Mouse (Mus musculus) midbrain, postnatal 0 days (tissue): ENCODE measurements around the gene Gnai2. TPM values are rescaled to one million over a fixed set of nuclear protein-coding genes. Genes with fewer than 3 reads are reported as not detected.
A peak's percentile ranks its signal among the peaks of the same experiment; 100 is the strongest.

ENCODE experiments used
- ATAC-seq: fragments of 200-750 bp; cut with Nextera tagmentation; 2 replicates; pipeline ENCODE4 v1.8.0; 2017; ENCODE audit warnings: moderate number of reproducible peaks, mild to moderate bottlenecking, moderate TSS enrichment, moderate library complexity; ENCODE audit not compliant: low FRiP score
- DNase-seq: peaks from one replicate; pipeline ENCODE4 v3.0.0-alpha.2; 2015; ENCODE audit warnings: low spot score
- H3K27ac ChIP-seq: fragments of 300-500 bp; sonication (generic); 2 replicates; pipeline ENCODE4 v1.5.1; 2014; ENCODE audit warnings: low read depth, mild to moderate bottlenecking, low read length, mixed read lengths
- H3K27me3 ChIP-seq: fragments of 300-500 bp; sonication (generic); 2 replicates; pipeline ENCODE4 v1.6.1; 2014; ENCODE audit warnings: low read length, control low read depth, mixed read lengths; ENCODE audit not compliant: insufficient read depth
- H3K36me3 ChIP-seq: fragments of 300-500 bp; sonication (generic); 2 replicates; pipeline ENCODE4 v1.6.1; 2014; ENCODE audit warnings: low read length, control low read depth, mixed read lengths; ENCODE audit not compliant: insufficient read depth
- H3K4me1 ChIP-seq: fragments of 300-500 bp; sonication (generic); 2 replicates; pipeline ENCODE4 v1.6.1; 2014; ENCODE audit warnings: mild to moderate bottlenecking, control low read depth, antibody characterized with exemption, low read length, mixed read lengths; ENCODE audit not compliant: insufficient read depth
- H3K4me2 ChIP-seq: fragments of 300-500 bp; sonication (generic); 2 replicates; pipeline ENCODE4 v1.6.1; 2014; ENCODE audit warnings: low read depth, mild to moderate bottlenecking, low read length, mixed read lengths; ENCODE audit not compliant: poor library complexity, severe bottlenecking
- H3K4me3 ChIP-seq: fragments of 300-500 bp; sonication (generic); 2 replicates; pipeline ENCODE4 v1.5.1; 2014; ENCODE audit warnings: low read depth, mild to moderate bottlenecking, low read length, moderate library complexity
- H3K9ac ChIP-seq: fragments of 300-500 bp; sonication (generic); replicated peaks from 2 replicates; pipeline ENCODE4 v1.6.1; 2014; ENCODE audit warnings: mild to moderate bottlenecking, low read length, moderate library complexity, mixed read lengths; ENCODE audit not compliant: poor library complexity, severe bottlenecking
- H3K9me3 ChIP-seq: fragments of 300-500 bp; sonication (generic); 2 replicates; pipeline ENCODE4 v1.6.1; 2016; ENCODE audit warnings: low read length, control low read depth
- CTCF ChIP-seq: IDR thresholded peaks from 2 replicates; pipeline ENCODE4 v1.5.1; 2016; ENCODE audit warnings: antibody characterized with exemption, mild to moderate bottlenecking
- WGBS: fragments of 180-500 bp; shearing (Covaris S2); extraction: QIAGEN DNeasy Blood & Tissue Kit; methylation state at CpG from one replicate; pipeline ENCODE4 v1.1.7; 2014; 5-methylcytosine and 5-hydroxymethylcytosine counted together
- polyA plus RNA-seq: library from polyadenylated mRNA; unstranded; fragments of >200 nt; fragmentation: Nextera tagmentation; extraction: Ambion mirVana; gene quantifications from 2 replicates; pipeline ENCODE4 v1.2.1, GENCODE M21; 2015
- total RNA-seq: library from RNA; depleted of rRNA; stranded (reverse); fragments of >200 nt; gene quantifications from 2 replicates; pipeline ENCODE4 v1.2.3, GENCODE M21; 2014

Gnai2 gene
- total and polyA plus RNA-seq, 2 experiments from 2014 or later: 241 to 264 TPM

DNA sequence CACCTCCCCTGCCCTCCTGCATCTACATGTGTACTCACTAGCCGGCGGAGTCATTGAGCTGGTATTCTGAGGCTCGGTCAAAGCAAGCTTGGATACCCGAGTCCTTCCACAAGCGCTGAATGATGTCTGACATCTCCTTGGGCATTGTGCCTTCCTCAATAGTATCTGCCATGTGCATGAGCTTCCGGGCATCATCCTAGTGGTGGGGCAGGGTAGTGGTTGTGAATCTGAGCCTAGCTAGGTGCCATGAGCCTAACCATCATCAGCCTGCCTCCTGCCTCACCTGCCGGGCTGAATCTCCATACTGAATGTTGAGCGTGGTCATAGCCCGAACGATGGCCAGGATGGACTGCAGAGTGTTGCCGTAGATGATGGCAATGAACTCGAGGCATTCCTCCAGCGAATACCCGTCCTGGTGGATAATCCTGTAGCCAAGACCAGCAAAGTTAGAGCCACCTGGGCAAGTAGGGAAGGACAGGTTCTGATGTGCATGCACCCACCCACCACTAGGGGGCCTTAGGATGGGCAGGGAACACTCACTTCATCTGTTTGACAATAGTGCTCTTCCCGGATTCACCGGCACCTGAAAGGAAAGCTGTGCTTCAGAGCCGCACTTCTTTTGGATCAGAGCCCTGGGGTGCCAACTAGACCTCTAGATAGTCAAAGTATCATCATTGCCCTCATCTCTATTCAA lies 42.1 kb upstream of the Gnai2 start:
- Histone ChIP-seq H3K4me3 (peak overlapping the region; percentile 35; the same call in 1 of the 2 replicates), H3K9ac (no peak overlapping the region), H3K9me3 (no peaks in the 10 kb centered on the region), H3K27ac (no peak overlapping the region), H3K4me1 (no peaks in the 10 kb centered on the region), H3K4me2 (peak overlapping the region; percentile 70), H3K36me3 (no peaks in the 10 kb centered on the region), H3K27me3 (peaks cover 12% of the 10 kb centered on the region; the same call in 1 of the 2 replicates)
- DNase-seq (peak; percentile 50), ATAC-seq (no peak)
- peak; percentile 78 for TF ChIP-seq CTCF
- WGBS: 23% methylated on average over 17 of the region's 17 CpGs

DNA sequence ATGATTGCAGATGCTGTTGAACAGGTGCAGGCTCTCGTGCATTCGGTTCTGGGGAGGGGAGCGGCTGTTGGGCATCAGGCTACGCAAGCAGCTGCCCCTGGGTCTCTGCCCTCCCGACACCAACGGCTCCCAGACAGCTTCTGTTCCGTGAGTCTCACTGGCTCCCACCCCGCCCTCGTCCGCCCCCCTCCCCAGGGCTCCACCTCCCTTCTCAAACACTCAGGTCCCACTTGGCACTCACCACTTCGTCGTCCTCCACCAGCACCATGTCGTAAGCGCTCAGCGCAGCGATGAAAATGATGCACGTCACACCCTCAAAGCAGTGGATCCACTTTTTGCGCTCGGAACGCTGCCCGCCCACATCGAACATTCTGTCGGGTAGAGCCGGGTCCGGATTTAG lies 41.1 kb upstream of the Gnai2 start:
- Histone ChIP-seq H3K36me3 (no peaks in the 10 kb centered on the region), H3K9me3 (no peaks in the 10 kb centered on the region), H3K27ac (no peak overlapping the region), H3K9ac (peak overlapping the region; percentile 55), H3K4me1 (no peaks in the 10 kb centered on the region), H3K27me3 (peaks cover 12% of the 10 kb centered on the region; the same call in 1 of the 2 replicates), H3K4me2 (peak overlapping the region; percentile 70), H3K4me3 (peak overlapping the region; percentile 35)
- TF ChIP-seq CTCF: no peak
- WGBS: 1% methylated on average over 24 of the region's 25 CpGs
- no peak for DNase-seq
- peak; percentile 28; the same call in 1 of the 2 replicates for ATAC-seq

DNA sequence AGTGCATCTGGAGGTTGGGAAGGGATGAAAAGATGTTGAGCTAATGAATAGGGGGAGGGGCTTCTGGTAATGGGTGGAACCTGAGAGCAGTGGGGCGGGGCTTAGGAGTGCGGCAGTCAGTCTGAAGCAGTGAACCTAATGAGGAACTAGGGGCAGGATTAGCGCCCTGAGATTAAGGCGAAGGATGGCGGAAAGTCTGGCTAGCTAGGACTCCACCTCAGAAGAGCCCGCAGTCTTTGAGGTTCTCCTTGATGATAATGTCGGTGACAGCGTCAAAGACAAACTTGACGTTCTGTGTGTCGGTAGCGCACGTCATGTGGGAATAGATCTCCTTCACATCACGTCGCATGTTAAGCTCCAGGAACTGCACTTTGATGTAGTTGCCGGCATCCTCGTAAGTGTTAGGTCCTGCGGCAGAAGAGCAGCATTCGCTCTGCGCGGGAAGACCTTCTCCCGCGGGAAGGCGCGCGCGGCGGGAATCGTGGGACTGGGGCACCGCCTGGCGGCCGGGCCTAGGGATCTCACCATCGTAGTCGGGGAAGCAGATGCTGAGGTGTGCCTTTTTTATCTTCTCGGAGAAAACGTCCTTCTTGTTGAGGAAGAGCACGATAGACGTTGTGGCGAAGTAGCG lies 40.6 kb upstream of the Gnai2 start:
- 2% methylated on average over 39 of the region's 39 CpGs for WGBS
- Histone ChIP-seq H3K4me1 (no peaks in the 10 kb centered on the region), H3K4me3 (peak overlapping the region; percentile 35), H3K9me3 (no peaks in the 10 kb centered on the region), H3K27me3 (peaks cover 12% of the 10 kb centered on the region; the same call in 1 of the 2 replicates), H3K9ac (peak overlapping the region; percentile 55), H3K36me3 (no peaks in the 10 kb centered on the region), H3K27ac (no peak overlapping the region), H3K4me2 (peak overlapping the region; percentile 70)
- peak; percentile 75 for DNase-seq
- peak; percentile 87 for TF ChIP-seq CTCF
- peak; percentile 65 for ATAC-seq

DNA sequence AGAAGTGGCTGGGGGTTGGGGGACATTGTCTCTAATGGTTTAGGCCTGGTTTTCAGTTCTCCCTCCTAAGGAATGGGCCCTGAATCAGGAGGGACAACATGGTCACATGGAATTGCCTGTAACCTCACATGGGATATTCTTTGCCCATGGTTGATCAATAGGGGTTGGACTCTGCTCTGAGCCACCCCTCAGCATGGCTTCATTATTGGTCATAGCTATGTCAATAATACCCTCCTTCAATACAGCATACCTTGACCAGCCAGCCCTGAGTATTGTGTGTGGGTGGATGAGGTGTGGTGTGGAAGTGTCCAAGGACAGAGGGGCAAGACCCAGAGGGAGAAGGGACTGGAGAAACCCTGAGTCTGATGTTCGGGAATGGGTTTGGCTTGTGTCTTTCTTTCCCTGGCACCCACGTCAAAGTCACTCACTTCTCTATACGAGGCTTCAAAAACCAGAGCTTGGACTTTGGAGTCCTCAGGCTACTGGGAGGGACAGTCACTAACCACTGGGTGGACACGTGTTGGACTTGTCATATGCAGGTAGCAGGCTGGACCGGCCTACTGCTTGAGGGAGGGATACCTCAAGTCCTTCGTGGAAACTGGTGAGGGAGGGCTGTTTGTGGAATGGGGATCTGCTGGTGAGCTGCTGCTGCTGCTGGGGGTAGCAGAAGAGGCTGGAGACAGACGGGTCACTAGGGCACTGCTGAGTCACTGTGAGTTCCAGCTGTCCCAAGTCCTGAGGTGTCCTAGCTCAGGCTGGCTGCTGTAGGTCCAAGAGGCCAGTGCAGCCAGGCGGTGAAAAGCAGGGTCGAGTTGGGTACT lies 39.7 kb upstream of the Gnai2 start:
- Histone ChIP-seq H3K4me2 (no peak overlapping the region), H3K9ac (no peak overlapping the region), H3K4me3 (no peak overlapping the region), H3K36me3 (no peaks in the 10 kb centered on the region), H3K4me1 (no peaks in the 10 kb centered on the region), H3K27me3 (peaks cover 12% of the 10 kb centered on the region; the same call in 1 of the 2 replicates), H3K27ac (no peak overlapping the region), H3K9me3 (no peaks in the 10 kb centered on the region)
- WGBS: 57% methylated on average over 9 of the region's 9 CpGs
- no peak for DNase-seq
- no peak for TF ChIP-seq CTCF
- no peak for ATAC-seq

DNA sequence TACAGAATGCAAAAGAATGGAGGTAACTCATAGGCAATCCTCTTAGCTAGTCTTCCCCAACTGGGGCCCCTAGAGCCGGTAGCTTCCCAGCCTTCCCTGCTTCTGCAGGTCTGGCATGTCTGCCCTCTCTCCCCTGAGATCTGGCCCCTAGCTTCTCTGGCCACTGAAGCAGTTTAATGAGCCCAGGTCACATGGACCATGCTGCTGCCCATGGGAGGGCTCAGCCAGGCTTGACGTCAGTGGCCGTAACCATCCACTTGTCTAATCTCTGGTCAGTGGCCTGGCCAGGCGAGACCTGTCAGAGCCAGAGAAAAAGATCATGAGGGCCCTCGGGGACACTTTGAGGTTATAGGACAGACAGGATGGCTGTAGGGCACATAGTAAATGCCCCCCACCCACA lies 35.1 kb upstream of the Gnai2 start:
- H3K4me1 ChIP-seq: no peaks in the 10 kb centered on the region; the same call in 1 of the 2 replicates
- peaks cover 5% of the 10 kb centered on the region for H3K27me3 ChIP-seq
- TF ChIP-seq CTCF: no peak
- WGBS: 56% methylated on average over 5 of the region's 5 CpGs
- DNase-seq (no peak), ATAC-seq (no peak)
- no peak overlapping the region for H3K4me3 ChIP-seq
- no peaks in the 10 kb centered on the region for H3K9me3 ChIP-seq
- no peaks in the 10 kb centered on the region for H3K36me3 ChIP-seq
- no peak overlapping the region for H3K9ac ChIP-seq
- no peak overlapping the region for H3K27ac ChIP-seq
- no peak overlapping the region for H3K4me2 ChIP-seq
